Mouse (Mus musculus) liver, embryonic 14.5 days (tissue): ENCODE measurements around the gene Sorcs2. TPM values are rescaled to one million over a fixed set of nuclear protein-coding genes. Genes with fewer than 3 reads are reported as not detected.
"Not testable (repeated sequence)": the region's sequence is repeated elsewhere in the genome, so short reads cannot be mapped to it uniquely, and the experiment has no call there.

Source experiments
- ATAC-seq: fragments of 200-750 bp; cut with Nextera tagmentation; 2 replicates; pipeline ENCODE4 v1.8.0; 2017; ENCODE audit warnings: moderate number of reproducible peaks, mild to moderate bottlenecking, moderate library complexity; ENCODE audit not compliant: insufficient read depth
- DNase-seq, 3 experiments: peaks; one replicate each; pipeline ENCODE4 v3.0.0-alpha.2; 2012 to 2013; ENCODE audit warnings: low read depth in 3 of 3, low spot score in 3 of 3
- H3K27ac ChIP-seq: fragments of 300-500 bp; sonication (generic); 2 replicates; pipeline ENCODE4 v1.5.1; 2014; ENCODE audit warnings: moderate library complexity, mild to moderate bottlenecking, control low read depth, inconsistent platforms
- H3K27me3 ChIP-seq: fragments of 300-500 bp; sonication (generic); 2 replicates; pipeline ENCODE4 v1.6.1; 2014; ENCODE audit warnings: mild to moderate bottlenecking, low read length, moderate library complexity; ENCODE audit not compliant: control insufficient read depth, insufficient read depth
- H3K36me3 ChIP-seq: fragments of 300-500 bp; sonication (generic); replicated peaks from 2 replicates; pipeline ENCODE4 v1.6.1; 2014; ENCODE audit warnings: low read depth; ENCODE audit not compliant: control insufficient read depth, insufficient read depth
- H3K4me1 ChIP-seq, 2 experiments: fragments of 200-500 bp in 1 of 2; fragments of 300-500 bp in 1 of 2; sonication (generic) in 1 of 2; replicated peaks; 2 replicates each; pipeline ENCODE4 v1.6.1; 2012 to 2014; ENCODE audit warnings: antibody characterized with exemption in 1 of 2, inconsistent platforms in 1 of 2, low read length in 1 of 2; ENCODE audit not compliant: control insufficient read depth in 2 of 2, insufficient read depth in 2 of 2
- H3K4me2 ChIP-seq: fragments of 300-500 bp; sonication (generic); 2 replicates; pipeline ENCODE4 v1.6.1; 2014; ENCODE audit warnings: low read depth, mild to moderate bottlenecking, control low read depth, moderate library complexity
- H3K4me3 ChIP-seq, 2 experiments: fragments of 200-500 bp in 1 of 2; fragments of 300-500 bp in 1 of 2; sonication (generic) in 1 of 2; 2 replicates each; pipeline ENCODE4 v1.5.1; 2012 to 2014; ENCODE audit warnings: low read depth in 2 of 2, low read length in 2 of 2, mild to moderate bottlenecking in 2 of 2, control low read depth in 1 of 2, inconsistent platforms in 1 of 2, moderate library complexity in 1 of 2; ENCODE audit not compliant: insufficient read depth in 1 of 2
- H3K9ac ChIP-seq: fragments of 300-500 bp; sonication (generic); replicated peaks from 2 replicates; pipeline ENCODE4 v1.6.1; 2014; ENCODE audit warnings: mild to moderate bottlenecking, control low read depth, moderate library complexity
- H3K9me3 ChIP-seq: fragments of 300-500 bp; sonication (generic); 2 replicates; pipeline ENCODE4 v1.6.1; 2016; ENCODE audit warnings: low read length, mixed read lengths; ENCODE audit not compliant: control insufficient read depth
- CTCF ChIP-seq: IDR thresholded peaks from 2 replicates; pipeline ENCODE4 v1.5.1; 2016; ENCODE audit warnings: antibody characterized with exemption, low read depth, control low read depth
- EP300 ChIP-seq: IDR thresholded peaks from 2 replicates; pipeline ENCODE4 v1.6.1; 2016; ENCODE audit warnings: antibody characterized with exemption, low read depth
- WGBS: fragments of 180-500 bp; shearing (Covaris S2); extraction: QIAGEN DNeasy Blood & Tissue Kit; methylation state at CpG from one replicate; pipeline ENCODE4 v1.1.7; 2014; ENCODE audit not compliant: insufficient replicate concordance; 5-methylcytosine and 5-hydroxymethylcytosine counted together
- polyA plus RNA-seq, 2 experiments: library from polyadenylated mRNA; depleted of rRNA in 1 of 2; stranded (reverse) in 1 of 2; unstranded in 1 of 2; fragments of >200 nt; fragmentation: Nextera tagmentation in 1 of 2; extraction: Ambion mirVana in 1 of 2; gene quantifications; 2 replicates each; pipeline versions ENCODE4 v1.2.1 to v1.2.3; 2012 to 2014

Gene Sorcs2
- polyA plus RNA-seq, 2 experiments = 0.17 to 0.33 TPM

DNA sequence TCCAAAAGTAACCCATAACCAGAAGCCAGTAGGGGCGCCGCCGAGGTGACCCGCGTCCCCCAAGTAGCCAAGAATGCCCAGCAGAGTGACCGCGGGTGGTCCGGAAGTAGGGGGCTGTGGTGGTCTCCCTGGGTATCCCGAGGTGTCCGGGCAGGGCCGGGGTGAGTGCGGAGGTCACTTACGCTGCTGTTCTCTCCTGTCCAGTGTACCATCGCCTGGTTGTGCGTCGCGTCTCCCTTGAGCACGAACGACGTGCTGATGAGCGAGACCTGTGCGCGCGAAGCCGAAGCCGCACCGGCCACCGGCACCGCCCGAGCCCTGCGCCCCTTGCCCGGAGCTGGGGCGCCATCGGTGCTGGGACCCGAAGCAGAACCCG is 567 bp downstream of the Sorcs2 start:
- TF ChIP-seq CTCF (no peak), EP300 (no peak)
- no peak overlapping the region for H3K9ac ChIP-seq
- DNase-seq (no peak), ATAC-seq (no peak)
- no peaks in the 10 kb centered on the region for H3K4me1 ChIP-seq
- peak overlapping the region; percentile 42 to 45 for H3K4me3 ChIP-seq
- no peaks in the 10 kb centered on the region for H3K9me3 ChIP-seq
- H3K4me2 ChIP-seq = peak overlapping the region; percentile 58
- no peak overlapping the region for H3K27ac ChIP-seq
- WGBS = 1% methylated on average over 36 of the region's 36 CpGs
- H3K36me3 ChIP-seq = no peaks in the 10 kb centered on the region
- H3K27me3 ChIP-seq = peaks cover 9% of the 10 kb centered on the region

DNA sequence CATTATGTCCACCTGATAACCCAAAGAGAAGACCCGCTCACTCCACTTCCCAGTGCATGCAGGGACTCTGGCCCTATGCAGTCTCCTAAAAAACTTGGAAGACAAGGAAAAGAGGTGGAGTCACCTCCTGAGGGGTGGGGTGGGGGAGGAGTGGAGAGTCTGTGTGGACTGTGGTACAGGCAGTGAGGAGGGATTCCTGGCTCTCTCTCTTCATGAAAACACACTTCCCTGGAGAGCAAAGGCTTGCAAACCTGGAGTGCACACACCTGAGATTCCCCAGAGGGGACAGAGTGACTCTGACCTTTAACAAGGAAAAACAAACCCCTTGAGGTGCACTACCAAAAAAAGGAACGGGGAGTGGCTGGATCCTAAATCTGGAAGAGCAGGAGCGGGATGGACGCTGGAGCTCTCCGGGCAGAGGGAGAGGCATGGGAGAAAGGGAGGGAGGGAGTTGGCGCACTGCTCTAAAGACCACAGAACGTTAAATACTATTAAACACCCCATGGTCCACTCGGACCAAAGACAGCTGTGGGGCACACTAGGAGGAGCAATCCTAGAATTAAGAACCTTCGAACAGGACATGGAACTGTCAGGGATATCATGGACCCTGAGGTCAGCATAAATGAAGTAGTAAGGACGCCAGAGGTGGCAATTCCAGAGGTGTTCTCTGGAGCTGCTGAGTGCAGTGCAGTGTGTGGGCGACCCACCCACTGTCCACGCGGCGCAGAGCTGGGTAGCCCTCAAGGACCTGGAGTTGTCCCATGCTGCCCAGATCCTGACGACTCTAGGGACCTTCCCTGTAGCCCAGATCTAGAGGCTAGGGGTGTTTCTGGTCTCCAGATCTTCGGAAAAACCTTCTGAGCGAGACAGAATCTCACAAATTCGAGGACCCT is 1.2 kb downstream of the Sorcs2 start:
- TF ChIP-seq EP300 (no peak), CTCF (no peak)
- H3K4me3 ChIP-seq = no peak overlapping the region
- no peak overlapping the region for H3K9ac ChIP-seq
- WGBS = 9% methylated on average over 18 of the region's 18 CpGs
- no peak for ATAC-seq
- H3K36me3 ChIP-seq = no peaks in the 10 kb centered on the region
- H3K27me3 ChIP-seq = peaks cover 9% of the 10 kb centered on the region
- H3K9me3 ChIP-seq = no peaks in the 10 kb centered on the region
- H3K27ac ChIP-seq = no peak overlapping the region
- H3K4me2 ChIP-seq = no peak overlapping the region; the same call in 1 of the 2 replicates
- no peak for DNase-seq
- H3K4me1 ChIP-seq = no peaks in the 10 kb centered on the region

DNA sequence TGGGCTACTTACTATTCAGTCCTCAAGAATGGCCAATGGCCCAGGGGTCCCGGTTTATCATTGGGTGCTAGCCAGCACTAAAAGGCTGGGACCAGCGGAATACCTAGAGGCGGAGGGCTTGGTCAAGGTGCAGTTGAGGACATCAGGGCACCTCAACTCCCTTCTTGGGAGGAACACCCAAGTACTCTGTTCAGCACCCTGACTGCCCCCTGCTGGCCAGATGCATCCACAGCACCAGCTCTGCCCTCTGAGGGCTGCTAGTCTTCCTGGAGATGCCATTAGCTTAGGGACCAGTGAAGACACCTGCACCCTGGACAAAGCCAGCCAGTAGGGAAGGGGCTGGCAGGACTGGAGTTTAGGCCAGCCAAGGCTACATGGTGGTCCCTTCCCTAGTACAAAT is 1.9 kb downstream of the Sorcs2 start:
- no peak for TF ChIP-seq EP300
- peak; percentile 84 for TF ChIP-seq CTCF
- DNase-seq = peak in 2 of 3 experiments; percentile 7 to 27
- Histone ChIP-seq H3K9me3 (no peaks in the 10 kb centered on the region), H3K27me3 (peaks cover 9% of the 10 kb centered on the region), H3K27ac (no peak overlapping the region), H3K4me3 (no peak overlapping the region), H3K4me2 (no peak overlapping the region), H3K4me1 (no peaks in the 10 kb centered on the region), H3K36me3 (no peaks in the 10 kb centered on the region), H3K9ac (no peak overlapping the region)
- WGBS = 41% methylated on average over 3 of the region's 3 CpGs
- ATAC-seq = no peak

DNA sequence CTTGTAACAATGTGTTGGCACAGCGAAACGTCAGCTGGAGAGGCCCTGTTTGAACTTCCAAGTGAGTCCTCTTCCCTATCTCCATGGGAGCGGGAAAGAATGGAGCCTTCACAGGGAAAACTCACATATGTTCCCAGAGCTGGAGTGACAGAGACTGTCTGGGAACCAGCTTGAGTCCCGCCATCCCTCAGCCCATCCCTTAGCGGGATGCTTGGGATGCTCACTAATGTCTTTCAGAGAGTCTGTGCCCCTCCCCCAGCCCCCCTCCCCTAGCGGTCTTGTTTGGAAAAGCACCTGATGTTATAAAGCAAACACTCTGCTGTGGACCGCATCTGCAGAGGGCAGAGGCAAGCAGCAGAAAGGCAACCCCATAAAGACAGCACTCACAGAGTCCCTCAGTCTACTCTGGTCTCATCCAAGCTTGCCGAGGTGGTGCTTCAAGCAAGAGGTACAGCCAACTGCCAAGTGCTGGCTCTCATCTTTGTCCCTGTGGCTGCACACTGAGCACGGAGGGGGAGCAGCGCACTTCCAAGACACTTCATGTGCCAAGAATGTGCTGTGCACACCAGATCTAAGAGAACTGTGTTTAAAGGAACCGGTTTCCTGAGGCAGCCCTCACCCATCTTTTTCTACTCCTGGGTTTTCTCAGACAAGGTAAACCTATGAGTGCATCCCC is 3.0 kb downstream of the Sorcs2 start:
- Histone ChIP-seq H3K27me3 (peaks cover 9% of the 10 kb centered on the region), H3K36me3 (no peaks in the 10 kb centered on the region), H3K4me1 (peaks cover 0 to 2% of the 10 kb centered on the region in 2 experiments; a peak in 1 of 4 replicates), H3K9ac (no peak overlapping the region), H3K9me3 (no peaks in the 10 kb centered on the region), H3K4me2 (no peak overlapping the region), H3K4me3 (no peak overlapping the region), H3K27ac (no peak overlapping the region)
- ATAC-seq = no peak
- WGBS = 41% methylated on average over 11 of the region's 11 CpGs
- DNase-seq = no peak
- TF ChIP-seq EP300 = no peak
- TF ChIP-seq CTCF = no peak

DNA sequence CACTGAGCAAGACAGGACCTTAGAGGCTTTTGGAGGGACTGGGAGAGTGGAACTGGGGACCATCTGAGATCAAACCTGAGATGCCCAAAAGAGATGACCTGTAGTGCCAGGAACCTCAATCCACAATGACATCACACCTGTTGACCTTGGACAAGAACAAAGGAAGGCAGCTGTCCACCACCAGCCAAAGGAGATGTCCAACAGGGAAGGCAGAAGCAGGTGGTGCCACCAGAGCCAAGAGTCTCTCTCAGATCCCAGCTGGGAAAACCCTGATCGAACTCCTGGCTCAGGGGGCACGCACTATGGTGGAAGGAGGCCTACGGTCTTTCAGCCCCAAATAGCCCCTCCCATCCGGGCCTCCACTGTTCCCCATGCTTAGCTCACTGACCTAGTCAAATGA is 6.2 kb downstream of the Sorcs2 start:
- ATAC-seq (no peak), DNase-seq (no peak)
- Histone ChIP-seq H3K9ac (no peak overlapping the region), H3K27ac (no peak overlapping the region), H3K27me3 (no peaks in the 10 kb centered on the region; the same call in 1 of the 2 replicates), H3K4me1 (peaks cover 0 to 2% of the 10 kb centered on the region in 2 experiments; a peak in 1 of 4 replicates), H3K4me2 (no peak overlapping the region), H3K36me3 (no peaks in the 10 kb centered on the region), H3K4me3 (no peak overlapping the region), H3K9me3 (no peaks in the 10 kb centered on the region)
- WGBS = 72% methylated on average over 4 of the region's 4 CpGs
- TF ChIP-seq CTCF (no peak), EP300 (no peak)

DNA sequence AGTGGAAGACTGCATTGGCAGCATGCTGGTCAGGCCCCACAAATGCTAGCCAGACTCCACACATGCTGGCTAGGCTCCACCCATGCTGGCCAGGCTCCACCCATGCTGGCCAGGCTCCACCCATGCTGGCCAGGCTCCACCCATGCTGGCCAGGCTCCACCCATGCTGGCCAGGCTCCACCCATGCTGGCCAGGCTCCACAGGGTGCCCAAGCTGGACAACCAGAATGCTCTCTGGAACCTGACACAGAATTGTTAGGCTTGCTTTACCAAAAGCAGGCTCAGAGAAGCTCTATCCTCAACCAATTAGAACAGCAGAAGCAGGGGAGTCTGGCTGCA is 7.4 kb downstream of the Sorcs2 start:
- not testable (repeated sequence) for H3K4me3 ChIP-seq, H3K9ac ChIP-seq, H3K4me2 ChIP-seq, DNase-seq, H3K4me1 ChIP-seq, H3K27ac ChIP-seq, H3K36me3 ChIP-seq, H3K9me3 ChIP-seq, H3K27me3 ChIP-seq, ATAC-seq
